Mouse (Mus musculus) heart, adult 9 months (tissue): ENCODE measurements around the gene Wdr95.
A peak's percentile ranks its signal among the peaks of the same experiment; 100 is the strongest.

ENCODE experiments used
- DNase-seq, 2 experiments: peaks; one replicate each; pipeline ENCODE4 v3.0.0; 2022; ENCODE audit warnings: low spot score in 2 of 2

Gene Wdr95

GRCm38 (mm10) chr5:149582642-149583262 lies 54.3 kb downstream of the Wdr95 start:
- DNase-seq, result no peak

- no peak for DNase-seq
These were observed 55.0 kb downstream of the Wdr95 start for GRCm38 (mm10) chr5:149583507-149583906.

GRCm38 (mm10) chr5:149584154-149584655 lies 55.7 kb downstream of the Wdr95 start:
- no peak for DNase-seq

GRCm38 (mm10) chr5:149585231-149585630 lies 56.8 kb downstream of the Wdr95 start:
- DNase-seq, result no peak

- no peak for DNase-seq
These were observed 57.4 kb downstream of the Wdr95 start for GRCm38 (mm10) chr5:149585910-149586309.

- no peak for DNase-seq
These were observed 58.9 kb downstream of the Wdr95 start for GRCm38 (mm10) chr5:149587327-149587895.

- DNase-seq, result no peak
These were observed 60.5 kb downstream of the Wdr95 start for GRCm38 (mm10) chr5:149588814-149589534.

- DNase-seq, result no peak
These were observed 61.5 kb downstream of the Wdr95 start for GRCm38 (mm10) chr5:149589932-149590331.

GRCm38 (mm10) chr5:149594215-149594614 lies 65.7 kb downstream of the Wdr95 start:
- no peak for DNase-seq

GRCm38 (mm10) chr5:149597351-149597750 lies 68.9 kb downstream of the Wdr95 start:
- no peak for DNase-seq

- DNase-seq, result no peak
These were observed 73.5 kb downstream of the Wdr95 start for GRCm38 (mm10) chr5:149601996-149602395.

GRCm38 (mm10) chr5:149603241-149603640 lies 74.8 kb downstream of the Wdr95 start:
- DNase-seq, result peak; percentile 17 to 25

GRCm38 (mm10) chr5:149607083-149607720 lies 78.7 kb downstream of the Wdr95 start:
- DNase-seq, result no peak

- DNase-seq, result peak in 1 of 2 experiments; percentile 7
These were observed 83.1 kb downstream of the Wdr95 start for GRCm38 (mm10) chr5:149611476-149612164.

- DNase-seq, result no peak
These were observed 83.7 kb downstream of the Wdr95 start for GRCm38 (mm10) chr5:149612165-149612518.

- no peak for DNase-seq
These were observed 84.3 kb downstream of the Wdr95 start for GRCm38 (mm10) chr5:149612740-149613139.

- DNase-seq, result no peak
These were observed 87.7 kb downstream of the Wdr95 start for GRCm38 (mm10) chr5:149616138-149616537.

- no peak for DNase-seq
These were observed 88.3 kb downstream of the Wdr95 start for GRCm38 (mm10) chr5:149616817-149617216.

GRCm38 (mm10) chr5:149617776-149618425 lies 89.4 kb downstream of the Wdr95 start:
- no peak for DNase-seq

GRCm38 (mm10) chr5:149622152-149622551 lies 93.7 kb downstream of the Wdr95 start:
- DNase-seq, result no peak

- no peak for DNase-seq
These were observed 94.2 kb downstream of the Wdr95 start for GRCm38 (mm10) chr5:149622644-149623043.
